Comparison of ENCODE assay signal across 8 mouse cellular contexts in genomic region chr8:84730541-84731370, GRCm38 (mm10). TPM values are rescaled to one million over a fixed set of nuclear protein-coding genes. Genes with fewer than 3 reads are reported as not detected.
DNase-seq lines count a peak whose midpoint lies in the region; ATAC-seq and TF ChIP-seq lines count a peak whose summit lies in the region.

No protein-coding gene starts in this region.

- DNase-seq in cerebellum, adult 2 months, result peak; percentile 49 to 55
- DNase-seq in cerebellum, adult 9-10 months, result no peak
- DNase-seq in MEL-GATA-1-ER (ENCODE audit: extremely low read depth, low read depth), result peak; percentile 97
- DNase-seq in gastrocnemius, adult 2 months, result peak; percentile 85
- no peak for DNase-seq in hindbrain, postnatal 0 days (ENCODE audit: low spot score)
- DNase-seq in layer of hippocampus, postnatal 10 days (ENCODE audit: low spot score in 2 of 2), result no peak
- no peak for DNase-seq in left cerebral cortex, adult 9 months (ENCODE audit: low spot score in 2 of 2)

- no peaks in the 10 kb centered on the region; the same call in 1 of the 2 replicates for H3K36me3 ChIP-seq in hindbrain, postnatal 0 days (ENCODE audit: insufficient read depth, low read length)
- H3K36me3 ChIP-seq in midbrain, embryonic 16.5 days (ENCODE audit: control insufficient read depth, insufficient read depth, low read length), result no peaks in the 10 kb centered on the region

- no peak; the same call in 1 of the 2 replicates for ATAC-seq in hindbrain, postnatal 0 days
- peak; percentile 54 for ATAC-seq in midbrain, embryonic 16.5 days

- peak overlapping the region; percentile 34 for H3K9ac ChIP-seq in hindbrain, postnatal 0 days (replicated peaks; ENCODE audit: low read length)
- H3K9ac ChIP-seq in midbrain, embryonic 16.5 days (ENCODE audit: low read depth, low read length), result peak overlapping the region; percentile 33

- no peak for TF ChIP-seq POLR2A in cerebellum, adult 2 months (IDR thresholded peaks at IDR 0.05; ENCODE audit: borderline replicate concordance, insufficient read depth, low read length)

- H3K4me1 ChIP-seq in cerebellum, adult 2 months (ENCODE audit: control insufficient read depth, insufficient read depth, low read length), result peaks cover 76% of the 10 kb centered on the region
- peaks cover 59% of the 10 kb centered on the region for H3K4me1 ChIP-seq in hindbrain, postnatal 0 days (ENCODE audit: insufficient read depth, low read length)
- H3K4me1 ChIP-seq in midbrain, embryonic 16.5 days (ENCODE audit: control insufficient read depth, insufficient read depth, low read length), result peaks cover 27% of the 10 kb centered on the region

- intact Hi-C loops in gastrocnemius, adult 2 months (cut with DNase I), result no loop called here

- no peak overlapping the region for H3K4me2 ChIP-seq in hindbrain, postnatal 0 days (ENCODE audit: low read depth, low read length)
- H3K4me2 ChIP-seq in midbrain, embryonic 16.5 days (ENCODE audit: low read length), result no peak overlapping the region

- H3K4me3 ChIP-seq in cerebellum, adult 2 months (replicated peaks; ENCODE audit: insufficient read depth, low read depth, low read length), result no peak overlapping the region
- peak overlapping the region; percentile 55 for H3K4me3 ChIP-seq in gastrocnemius, adult 2 months
- H3K4me3 ChIP-seq in hindbrain, postnatal 0 days (ENCODE audit: low read length), result no peak overlapping the region
- H3K4me3 ChIP-seq in midbrain, embryonic 16.5 days (ENCODE audit: low read depth, low read length), result no peak overlapping the region

- no peaks in the 10 kb centered on the region for H3K9me3 ChIP-seq in hindbrain, postnatal 0 days (ENCODE audit: low read length)
- no peaks in the 10 kb centered on the region for H3K9me3 ChIP-seq in midbrain, embryonic 16.5 days (replicated peaks; ENCODE audit: control insufficient read depth, low read length, poor library complexity, severe bottlenecking)

- TF ChIP-seq CTCF in cerebellum, adult 2 months (IDR thresholded peaks at IDR 0.05; ENCODE audit: borderline replicate concordance, insufficient read depth, low read depth, low read length), result no peak
- TF ChIP-seq CTCF in gastrocnemius, adult 2 months (IDR thresholded peaks at IDR 0.05), result no peak
- TF ChIP-seq CTCF in hindbrain, postnatal 0 days (IDR thresholded peaks at IDR 0.05; ENCODE audit: low read depth), result no peak

- peak overlapping the region; percentile 89 for H3K27ac ChIP-seq in cerebellum, adult 2 months (ENCODE audit: insufficient read depth, low read length)
- peak overlapping the region; percentile 96 for H3K27ac ChIP-seq in gastrocnemius, adult 2 months
- peak overlapping the region; percentile 82 for H3K27ac ChIP-seq in hindbrain, postnatal 0 days
- H3K27ac ChIP-seq in midbrain, embryonic 16.5 days (ENCODE audit: low read length), result peak overlapping the region; percentile 81

- no peaks in the 10 kb centered on the region for H3K27me3 ChIP-seq in cerebellum, adult 2 months (ENCODE audit: control insufficient read depth, insufficient read depth, low read length)
- H3K27me3 ChIP-seq in hindbrain, postnatal 0 days (ENCODE audit: insufficient read depth, low read length), result no peaks in the 10 kb centered on the region
- no peaks in the 10 kb centered on the region; the same call in 1 of the 2 replicates for H3K27me3 ChIP-seq in midbrain, embryonic 16.5 days (ENCODE audit: control insufficient read depth, insufficient read depth, low read depth, low read length)

- 21% methylated on average over 9 of the region's 9 CpGs for WGBS in cerebellum, adult 2 months
- 34% methylated on average over 9 of the region's 9 CpGs for WGBS in hindbrain, postnatal 0 days
- 29% methylated on average over 9 of the region's 9 CpGs for WGBS in midbrain, embryonic 16.5 days

RNA-seq across cellular contexts. Expression of gene G430095P16Rik, which starts 7.9 kb away (rescaled TPM):
- polyA plus RNA-seq in cerebellum, adult 2 months (2012; rRNA removed), result 0.27 and 0.33 TPM in 2 replicates
- under 1 TPM; 0.36 to 0.78 TPM for total RNA-seq in gastrocnemius, adult 2 months (2021)
- 1.2 TPM in 1 of 2 replicates, not detected in the other for total RNA-seq in hindbrain, postnatal 0 days (2014; rRNA removed)
- 1.1 and 1.7 TPM in 2 replicates for polyA plus RNA-seq in hindbrain, postnatal 0 days (2015; fragmentation: Nextera tagmentation; extraction: Ambion mirVana)
- polyA plus RNA-seq in midbrain, embryonic 16.5 days (2015; fragmentation: Nextera tagmentation; extraction: Ambion mirVana), result 0.80 and 1.1 TPM in 2 replicates
- total RNA-seq in layer of hippocampus, postnatal 10 days (2021), result not detected

RNA-seq across cellular contexts. Expression of gene Lyl1, which starts 29.5 kb away (rescaled TPM):
- 1.7 TPM in 2 replicates for polyA plus RNA-seq in cerebellum, adult 2 months (2012; rRNA removed)
- total RNA-seq in gastrocnemius, adult 2 months (2021), result 1 to 10 TPM; 1.1 to 1.3 TPM
- 1.7 and 7.8 TPM in 2 replicates for total RNA-seq in hindbrain, postnatal 0 days (2014; rRNA removed)
- polyA plus RNA-seq in hindbrain, postnatal 0 days (2015; fragmentation: Nextera tagmentation; extraction: Ambion mirVana), result 2.0 and 2.3 TPM in 2 replicates
- polyA plus RNA-seq in midbrain, embryonic 16.5 days (2015; fragmentation: Nextera tagmentation; extraction: Ambion mirVana), result 2.2 and 3.1 TPM in 2 replicates
- 1 to 10 TPM; 4.0 to 5.4 TPM for total RNA-seq in layer of hippocampus, postnatal 10 days (2021)

RNA-seq across cellular contexts. Expression of gene Nacc1, which starts 43.1 kb away (rescaled TPM):
- 91.0 and 93.9 TPM in 2 replicates for polyA plus RNA-seq in cerebellum, adult 2 months (2012; rRNA removed)
- total RNA-seq in gastrocnemius, adult 2 months (2021), result 10 to 100 TPM; 18.7 to 24.3 TPM
- total RNA-seq in hindbrain, postnatal 0 days (2014; rRNA removed), result 110 and 129 TPM in 2 replicates
- 13.8 and 14.9 TPM in 2 replicates for polyA plus RNA-seq in hindbrain, postnatal 0 days (2015; fragmentation: Nextera tagmentation; extraction: Ambion mirVana)
- 13.0 and 14.2 TPM in 2 replicates for polyA plus RNA-seq in midbrain, embryonic 16.5 days (2015; fragmentation: Nextera tagmentation; extraction: Ambion mirVana)
- 10 to 100 TPM; 73.7 to 75.3 TPM for total RNA-seq in layer of hippocampus, postnatal 10 days (2021)

RNA-seq across cellular contexts. Expression of gene Trmt1, which starts 44.6 kb away (rescaled TPM):
- 144 and 148 TPM in 2 replicates for polyA plus RNA-seq in cerebellum, adult 2 months (2012; rRNA removed)
- total RNA-seq in gastrocnemius, adult 2 months (2021), result 10 to 100 TPM; 45.6 to 57.5 TPM
- total RNA-seq in hindbrain, postnatal 0 days (2014; rRNA removed), result 69.5 and 93.3 TPM in 2 replicates
- polyA plus RNA-seq in hindbrain, postnatal 0 days (2015; fragmentation: Nextera tagmentation; extraction: Ambion mirVana), result 71.2 and 79.2 TPM in 2 replicates
- polyA plus RNA-seq in midbrain, embryonic 16.5 days (2015; fragmentation: Nextera tagmentation; extraction: Ambion mirVana), result 59.0 and 68.1 TPM in 2 replicates
- total RNA-seq in layer of hippocampus, postnatal 10 days (2021), result 100 to 1,000 TPM in 1 of 2 experiments, 10 to 100 TPM in 1; 99.8 to 105 TPM

Comparison
In these comparisons a context has a peak if more than half of its experiments do, and no peak if none do; other contexts are left out.
1. DNase-seq: peak in cerebellum, adult 2 months (2 of 2), MEL-GATA-1-ER (single experiment) and gastrocnemius, adult 2 months (single experiment); none in cerebellum, adult 9-10 months (single experiment), hindbrain, postnatal 0 days (single experiment), layer of hippocampus, postnatal 10 days (0 of 2) and left cerebral cortex, adult 9 months (0 of 2).
2. Peak in every context shown above with its lines, with median percentiles within 50 percentile points of each other: H3K27ac ChIP-seq.